Mouse (Mus musculus): ENCODE data around the gene Pla2g4a.
"Not testable (repeated sequence)": the region's sequence is repeated elsewhere in the genome, so short reads cannot be mapped to it uniquely, and the experiment has no call there.

Gene Pla2g4a

DNA sequence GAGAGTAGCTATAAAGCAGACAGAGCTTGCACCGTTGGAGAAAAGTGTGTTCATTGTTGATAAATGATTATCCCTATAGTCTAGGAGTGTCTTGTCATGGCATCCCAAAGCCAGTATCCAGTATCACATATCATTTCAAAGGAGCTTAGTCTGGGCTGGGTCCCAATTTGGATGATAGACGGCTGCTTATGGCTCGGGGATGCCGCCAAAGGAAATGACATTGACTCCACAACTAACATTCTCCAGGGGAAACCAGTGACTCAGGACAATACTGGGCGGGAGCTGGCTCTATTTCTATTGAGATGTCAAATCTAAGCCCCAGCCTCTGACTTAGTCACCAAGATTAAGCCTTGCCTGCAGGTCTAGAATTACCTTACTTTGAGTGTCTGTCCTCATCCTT, 31.9 kb downstream of the Pla2g4a start:
- DNase-seq: no peak

DNA sequence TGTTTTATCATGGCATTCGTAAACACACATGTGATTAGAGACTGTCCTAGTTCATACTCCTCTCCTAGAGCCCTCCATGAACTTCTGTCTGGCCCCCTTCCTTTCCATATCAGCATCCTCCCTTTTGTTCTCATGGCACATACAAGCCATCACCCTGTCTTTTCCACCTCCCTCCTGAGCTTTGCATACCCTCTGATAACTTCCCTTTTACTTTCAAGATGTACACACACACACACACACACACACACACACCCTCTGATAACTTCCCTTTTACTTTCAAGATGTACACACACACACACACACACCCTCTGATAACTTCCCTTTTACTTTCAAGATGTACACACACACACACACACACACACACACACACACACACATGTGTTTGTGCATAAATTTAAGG, 37.4 kb downstream of the Pla2g4a start:
- not testable (repeated sequence) for DNase-seq

DNA sequence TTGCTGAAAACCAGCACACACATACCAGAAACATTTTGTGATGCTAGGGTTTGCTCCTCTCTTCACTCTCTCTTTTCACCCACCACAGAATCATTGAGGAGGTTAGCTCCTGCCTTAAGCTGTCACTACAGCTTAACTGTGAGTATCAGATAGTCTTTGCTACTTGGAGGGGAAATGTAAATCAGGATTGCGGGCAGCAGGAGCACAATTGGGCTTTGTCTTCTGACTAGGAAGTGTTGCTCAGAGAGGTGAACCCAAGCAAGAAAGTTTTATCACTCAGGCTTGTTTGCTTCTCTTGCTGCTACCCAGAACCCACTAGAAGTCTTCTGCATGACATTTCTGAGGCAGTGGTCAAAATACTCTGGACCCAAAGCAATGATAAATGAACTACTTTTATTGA, 38.9 kb downstream of the Pla2g4a start:
- DNase-seq: no peak

DNA sequence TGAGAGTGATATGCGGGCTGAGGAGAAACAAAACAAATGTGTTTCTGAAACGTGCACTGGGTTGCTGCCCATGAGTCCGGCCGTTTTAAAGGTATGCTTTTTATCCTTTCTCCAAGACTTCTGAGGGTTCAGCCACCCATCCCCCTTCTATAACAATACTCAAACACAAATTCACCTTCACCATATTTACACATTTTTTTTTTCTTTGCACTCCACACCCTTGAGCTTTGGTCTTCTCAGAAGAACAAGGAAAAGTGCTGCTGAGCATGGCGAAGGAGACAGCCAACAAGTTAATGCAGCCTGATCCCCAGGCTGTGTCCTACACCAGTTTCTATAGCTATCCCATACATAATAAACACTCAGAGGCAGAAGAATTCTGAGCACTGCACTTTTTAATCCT, 39.8 kb downstream of the Pla2g4a start:
- no peak for DNase-seq

DNA sequence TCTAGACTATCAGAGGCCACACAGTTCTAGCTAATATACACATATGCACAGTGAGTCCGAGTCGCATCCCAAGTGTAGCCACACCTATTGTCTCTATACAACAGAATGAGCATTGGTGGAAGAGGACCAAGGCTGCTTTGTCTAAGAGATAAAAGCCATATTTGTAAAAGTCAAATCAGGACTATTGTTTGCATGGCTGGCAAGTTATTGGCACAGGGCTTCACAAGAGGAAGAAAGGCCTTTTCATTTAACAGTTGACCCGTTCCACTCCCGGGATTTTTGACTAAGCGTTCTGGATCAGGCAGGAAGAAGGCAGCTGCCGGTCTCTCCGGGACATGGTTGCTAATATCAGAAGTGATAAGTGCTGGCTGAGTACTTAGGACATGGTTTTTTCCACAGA, 41.8 kb downstream of the Pla2g4a start:
- no peak for DNase-seq

DNA sequence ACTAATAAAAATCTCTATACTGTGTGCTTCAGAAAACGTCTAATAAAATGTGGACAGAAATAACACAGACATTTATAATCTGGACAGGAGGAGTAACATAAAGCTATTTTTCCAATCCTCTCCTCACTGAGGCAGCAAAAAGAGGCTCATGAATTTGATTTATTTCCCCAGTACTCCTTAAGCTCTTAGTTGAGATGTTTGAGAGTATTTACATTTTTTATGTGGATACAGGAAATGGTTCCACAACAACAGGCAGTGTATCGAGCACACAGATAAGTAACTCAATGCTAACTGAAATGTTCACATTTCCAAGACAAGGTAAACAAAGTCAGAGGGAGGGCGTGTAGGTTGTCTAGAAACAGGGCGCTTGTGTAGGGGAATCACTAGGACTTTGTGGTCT, 48.1 kb downstream of the Pla2g4a start:
- DNase-seq: no peak

DNA sequence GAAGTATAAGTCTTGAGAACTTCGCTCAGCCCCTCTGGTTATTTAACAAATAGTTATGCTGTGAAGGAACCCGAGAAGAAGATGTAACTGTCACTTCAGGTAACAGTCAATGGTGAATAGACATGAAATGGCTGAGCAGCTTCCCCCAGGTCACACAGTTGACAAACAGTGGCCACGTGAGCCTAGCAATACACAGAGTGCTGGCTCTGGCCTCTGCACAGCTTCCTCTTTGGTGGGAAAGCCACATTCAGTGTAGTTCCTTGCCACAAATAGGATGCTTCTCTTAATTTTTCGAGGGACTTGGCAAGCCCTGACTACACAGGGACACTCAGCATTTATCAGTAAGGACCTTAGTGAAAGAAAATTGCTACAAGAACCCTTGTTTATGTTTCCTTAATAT, 50.0 kb downstream of the Pla2g4a start:
- no peak for DNase-seq

DNA sequence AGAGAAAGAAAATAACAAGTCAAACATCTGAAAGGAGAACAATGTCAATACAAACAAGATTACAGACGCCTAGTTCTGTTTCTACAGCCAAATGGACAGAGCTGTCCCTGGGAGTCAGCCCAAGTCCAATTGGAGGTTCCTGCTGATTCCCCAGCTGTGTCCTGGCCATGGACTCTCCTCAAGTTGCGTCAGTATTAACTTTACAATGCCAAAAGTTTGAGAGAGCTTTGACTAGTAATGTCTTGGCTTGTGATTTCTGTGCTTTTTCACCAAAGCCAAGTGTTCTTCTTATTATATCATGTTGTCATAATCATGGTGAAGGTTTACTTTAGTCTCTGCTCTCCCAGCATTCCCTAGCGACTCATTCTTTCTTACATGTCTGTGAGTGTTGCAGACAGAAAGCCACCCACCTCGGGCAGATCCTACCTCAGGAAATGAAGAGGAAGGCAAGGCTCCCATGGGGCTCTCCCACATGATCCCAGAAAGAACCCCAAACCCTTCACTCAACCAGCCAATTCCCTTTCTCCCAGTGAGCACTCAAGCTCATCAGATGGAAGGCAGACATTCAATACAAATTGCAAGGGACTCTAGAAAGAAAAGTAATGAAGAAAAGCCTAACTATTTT, 63.0 kb downstream of the Pla2g4a start:
- DNase-seq: no peak

DNA sequence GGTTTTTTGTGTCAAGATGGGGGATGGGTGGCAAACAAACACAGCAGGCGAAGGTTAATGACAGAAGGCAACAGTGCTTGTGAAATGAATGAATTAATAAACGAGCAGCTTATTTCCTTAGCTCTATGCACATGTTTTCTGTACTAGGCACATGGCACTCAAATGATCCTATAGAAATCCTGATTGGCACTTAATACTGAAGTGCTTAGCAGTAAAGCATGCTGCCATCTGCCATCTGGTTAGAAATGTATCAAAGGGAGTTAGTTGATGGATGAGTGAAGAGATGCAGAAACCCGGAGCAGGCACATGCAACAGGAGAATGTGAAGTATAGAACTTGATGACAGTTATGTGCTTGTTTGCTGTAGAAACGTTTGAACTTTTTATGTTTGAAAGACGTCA, 64.5 kb downstream of the Pla2g4a start:
- DNase-seq: no peak

DNA sequence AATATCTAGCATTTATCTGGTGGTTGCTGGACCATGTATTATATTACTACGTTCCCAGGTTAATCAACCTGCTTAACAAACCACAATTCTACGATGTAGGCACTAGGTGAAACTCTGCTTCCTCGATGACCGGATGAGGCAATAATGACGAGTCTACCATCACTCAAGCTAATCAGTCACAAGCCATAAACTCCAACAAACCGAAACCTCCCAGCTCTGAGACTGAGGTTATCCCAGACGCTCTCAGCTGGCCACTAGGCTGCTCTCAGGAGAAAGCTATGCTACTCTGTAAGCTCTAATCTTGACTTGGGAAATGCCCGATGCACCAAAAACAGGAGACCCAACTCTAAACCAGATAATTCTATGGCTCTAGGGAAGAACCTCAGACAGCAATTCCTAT, 66.2 kb downstream of the Pla2g4a start:
- no peak for DNase-seq

DNA sequence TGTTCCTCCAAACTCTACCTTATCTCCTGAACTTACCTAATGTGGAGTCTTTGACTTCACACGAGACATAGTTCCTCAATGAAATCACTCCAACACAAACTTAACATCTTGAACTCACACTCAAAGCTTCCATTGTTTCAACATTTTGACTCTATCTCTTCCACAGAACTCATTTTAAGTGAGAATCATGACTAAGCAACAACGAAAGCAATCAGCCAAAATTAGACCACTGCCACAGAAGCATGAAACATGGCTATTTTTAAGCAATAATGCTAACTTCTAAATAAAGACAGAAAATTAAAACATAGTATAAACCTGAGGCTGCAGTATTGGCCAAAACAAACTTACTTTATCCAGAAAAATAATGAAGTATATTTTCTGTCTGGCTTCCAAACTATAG, 67.2 kb downstream of the Pla2g4a start:
- DNase-seq: no peak

DNA sequence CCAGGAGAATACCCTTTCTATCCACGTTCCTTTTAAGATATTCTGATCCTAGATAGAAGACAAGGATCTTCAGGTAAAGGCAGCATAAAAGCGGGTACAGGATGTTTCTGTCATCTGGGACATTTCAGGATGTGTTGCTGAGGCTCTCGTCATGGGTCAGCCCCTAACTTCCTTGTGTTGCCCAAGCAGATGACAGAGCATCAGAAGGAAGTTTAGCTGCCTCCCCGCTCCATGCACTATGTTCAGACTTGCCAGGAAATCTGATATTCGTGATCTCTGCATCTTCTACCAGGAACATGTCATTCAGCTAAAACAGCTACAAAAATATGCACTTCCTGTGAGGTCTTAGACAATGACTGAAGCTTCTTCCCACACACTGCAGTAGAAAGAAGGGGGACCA, 70.0 kb downstream of the Pla2g4a start:
- no peak for DNase-seq

DNA sequence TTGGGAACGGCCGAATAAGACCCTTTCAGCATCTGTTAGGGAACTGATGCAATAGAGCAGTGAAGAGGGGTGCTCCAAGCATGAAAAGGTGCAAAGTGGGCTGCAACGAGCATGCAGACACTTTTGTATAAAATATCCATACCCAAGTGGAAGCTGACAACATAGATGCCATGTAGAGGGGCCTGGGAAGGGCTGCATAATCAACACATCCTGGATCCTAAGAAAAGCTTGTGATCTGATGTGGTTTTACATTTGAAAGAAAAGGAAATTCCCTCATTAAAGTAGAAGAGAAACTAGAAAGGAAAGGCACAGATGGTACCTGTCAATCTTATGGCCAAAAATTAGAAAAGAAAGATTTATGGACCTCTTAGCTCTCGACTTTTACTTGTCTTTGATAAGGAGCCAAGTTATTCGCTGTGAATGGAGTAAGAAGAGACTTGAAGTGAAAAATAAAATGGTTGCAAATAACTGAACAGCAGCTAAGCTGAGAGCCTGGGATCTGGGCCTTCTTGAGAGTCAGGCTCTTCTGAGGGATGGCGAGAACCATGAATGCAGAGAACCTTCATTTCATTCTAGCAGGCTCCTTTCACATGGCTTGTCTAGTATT, 78.6 kb downstream of the Pla2g4a start:
- no peak for DNase-seq

DNA sequence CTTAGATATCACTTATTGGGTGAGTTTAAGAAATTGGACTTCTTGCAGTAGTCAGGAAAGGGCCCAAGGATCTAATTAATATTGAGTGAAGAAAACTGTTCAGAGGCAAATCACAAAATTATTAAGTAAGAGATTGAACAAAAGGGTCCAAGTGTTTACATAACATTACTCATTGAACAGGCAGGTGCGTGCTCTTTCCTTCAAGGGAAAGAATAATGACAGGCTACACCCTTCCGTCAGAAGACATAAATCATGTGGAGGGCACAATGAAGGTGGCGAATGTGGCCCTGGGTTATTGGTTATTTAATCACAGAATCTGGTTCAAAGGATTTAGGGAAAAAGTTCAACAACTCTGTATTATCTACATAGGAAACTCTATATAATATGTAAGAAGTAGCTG, 82.9 kb downstream of the Pla2g4a start:
- DNase-seq: no peak

DNA sequence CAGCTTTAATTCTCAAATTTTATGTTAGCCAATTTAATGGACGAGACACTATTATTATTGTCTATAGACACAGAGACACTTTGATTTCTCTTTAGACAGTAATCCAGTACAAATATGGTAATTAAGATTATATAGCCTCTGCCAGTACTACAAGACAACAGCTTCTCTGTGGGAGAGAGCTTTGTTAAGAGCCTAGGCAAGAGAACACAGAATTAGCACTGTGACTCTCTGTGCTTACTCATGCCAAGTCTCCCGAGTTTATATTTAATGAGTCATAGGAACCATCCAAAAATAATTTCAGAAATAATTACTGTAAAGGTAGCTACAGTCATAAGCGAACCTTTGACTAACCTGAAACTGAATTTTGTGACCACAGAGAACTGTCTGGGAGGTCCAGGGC, 84.6 kb downstream of the Pla2g4a start:
- DNase-seq: no peak

DNA sequence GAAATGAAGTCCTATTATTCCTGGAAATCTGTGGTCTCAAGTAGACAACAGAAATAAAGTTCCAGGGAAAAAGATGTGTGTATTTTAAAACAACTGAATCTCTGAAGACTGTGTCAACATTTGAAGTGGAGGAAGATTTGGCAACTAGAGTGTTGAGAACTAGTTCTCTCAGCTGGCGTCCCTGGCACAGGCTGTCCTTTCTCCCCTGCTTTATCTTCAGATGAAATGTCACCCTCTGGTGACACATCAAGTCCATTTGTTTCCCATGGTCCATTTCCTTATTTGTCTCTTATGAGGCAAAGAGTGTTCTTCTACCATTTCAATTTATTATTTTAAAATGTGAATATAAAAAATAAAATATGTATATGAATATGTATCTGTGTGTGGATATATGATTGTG, 89.5 kb downstream of the Pla2g4a start:
- no peak for DNase-seq

DNA sequence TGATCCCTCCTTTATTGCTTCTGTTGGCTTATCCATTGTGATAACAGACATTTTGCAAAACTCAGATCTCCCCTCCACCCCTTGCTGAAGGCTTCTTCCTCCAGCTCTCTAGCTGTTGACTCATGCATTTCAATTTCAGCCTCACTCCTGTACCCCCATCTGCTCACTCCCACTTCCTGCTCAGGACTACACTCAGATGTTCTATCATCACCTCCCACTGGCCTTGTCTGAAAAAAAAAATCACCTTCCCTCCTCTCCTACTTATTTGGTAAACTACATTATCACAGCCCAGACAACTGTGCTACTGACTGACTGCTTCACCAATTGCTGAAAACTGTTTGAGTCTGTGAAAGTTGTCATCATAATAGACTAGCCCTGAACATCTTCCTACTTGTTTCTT, 93.8 kb downstream of the Pla2g4a start:
- no peak for DNase-seq

DNA sequence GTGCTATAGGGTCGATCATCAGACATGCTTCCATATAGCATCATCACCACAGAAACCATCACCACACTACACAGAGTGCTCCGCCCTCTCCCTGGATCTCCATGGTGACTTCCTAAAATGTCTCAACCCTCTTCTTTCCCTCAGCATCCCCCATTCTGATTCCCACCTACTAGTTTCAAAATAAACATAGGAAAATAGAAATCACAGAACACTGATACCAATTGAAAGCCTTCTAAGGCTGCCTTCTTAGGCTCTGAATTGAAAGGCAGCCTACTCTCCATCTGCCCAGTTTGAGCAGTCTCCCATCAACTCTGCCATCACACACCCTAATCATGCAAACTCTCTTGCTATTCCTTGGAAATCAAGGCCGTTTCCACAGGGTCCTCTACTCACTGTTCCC, 94.9 kb downstream of the Pla2g4a start:
- DNase-seq: no peak

DNA sequence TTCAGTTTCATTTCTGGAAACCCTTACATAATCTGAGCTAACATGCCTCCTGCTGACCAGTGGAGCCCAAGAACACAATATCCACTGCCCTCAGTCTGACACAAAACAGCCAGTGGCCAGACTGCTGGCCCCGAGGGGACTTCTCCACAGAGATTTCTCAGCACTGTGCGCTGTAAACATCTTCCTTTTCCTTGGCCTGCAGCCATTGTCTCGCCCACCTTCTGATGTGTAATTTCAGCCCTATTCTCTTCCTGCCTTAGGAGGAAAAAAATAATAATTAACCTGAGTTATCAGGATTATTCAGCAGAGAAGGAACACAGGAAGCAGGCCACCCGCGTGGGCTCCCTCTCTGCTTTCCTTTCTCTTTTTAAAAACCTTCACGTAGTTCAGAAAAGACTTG, 98.3 kb downstream of the Pla2g4a start:
- DNase-seq: no peak

DNA sequence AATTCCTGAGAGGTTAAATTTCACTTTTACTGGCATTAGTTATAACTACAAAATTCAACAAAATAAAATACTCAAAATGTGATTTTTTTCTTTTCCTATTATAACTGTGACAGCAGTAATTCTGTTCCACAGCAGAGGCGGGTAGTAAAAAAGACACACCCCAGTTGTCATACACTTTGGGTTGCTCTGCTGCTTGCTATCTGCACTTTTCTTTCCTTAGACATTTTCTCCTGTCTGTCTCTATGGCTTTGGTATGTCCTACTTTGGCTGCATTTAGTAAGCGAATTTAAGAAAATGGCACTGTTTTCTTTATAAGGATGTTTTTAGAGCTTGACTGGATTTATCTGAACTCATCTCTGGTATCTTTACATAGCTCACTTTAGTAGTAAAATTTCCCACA, 98.9 kb downstream of the Pla2g4a start:
- DNase-seq: no peak

DNA sequence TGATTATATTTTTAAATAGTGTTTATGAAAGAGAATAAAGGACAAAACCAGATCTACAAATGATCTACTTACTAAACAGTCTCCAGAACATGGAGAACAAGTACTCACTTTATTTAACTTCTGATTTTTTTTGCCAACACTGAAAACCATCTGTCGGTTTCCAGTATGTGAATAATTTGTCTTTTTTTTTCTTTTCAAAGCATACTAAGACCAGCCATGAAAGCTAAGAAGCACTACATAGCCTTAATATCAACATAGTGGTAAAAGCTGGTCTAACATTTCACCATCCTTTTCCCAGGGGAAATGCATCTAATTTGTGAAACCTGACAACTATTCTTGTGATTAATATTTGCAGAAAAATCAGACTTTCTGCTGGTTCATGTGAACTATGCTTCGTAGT, 99.5 kb downstream of the Pla2g4a start:
- no peak for DNase-seq

DNA sequence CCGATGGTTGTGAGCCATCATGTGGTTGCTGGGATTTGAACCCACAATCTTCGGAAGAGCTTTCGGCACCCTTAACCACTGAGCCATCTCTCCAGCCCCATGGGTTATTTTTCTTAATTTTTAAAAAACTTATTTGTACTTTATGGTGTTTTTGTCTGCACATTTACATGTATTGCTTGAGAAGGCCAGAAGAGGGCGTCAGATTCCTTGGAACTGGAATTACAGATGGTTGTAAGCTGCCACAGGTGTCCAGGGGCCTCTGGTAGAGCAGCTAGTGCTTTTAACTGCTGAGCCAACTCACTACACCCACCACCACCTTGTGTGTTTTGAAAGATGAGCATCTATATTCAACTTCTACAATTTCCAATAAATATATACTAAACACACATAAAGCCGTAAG, 102.4 kb downstream of the Pla2g4a start:
- DNase-seq: no peak

DNA sequence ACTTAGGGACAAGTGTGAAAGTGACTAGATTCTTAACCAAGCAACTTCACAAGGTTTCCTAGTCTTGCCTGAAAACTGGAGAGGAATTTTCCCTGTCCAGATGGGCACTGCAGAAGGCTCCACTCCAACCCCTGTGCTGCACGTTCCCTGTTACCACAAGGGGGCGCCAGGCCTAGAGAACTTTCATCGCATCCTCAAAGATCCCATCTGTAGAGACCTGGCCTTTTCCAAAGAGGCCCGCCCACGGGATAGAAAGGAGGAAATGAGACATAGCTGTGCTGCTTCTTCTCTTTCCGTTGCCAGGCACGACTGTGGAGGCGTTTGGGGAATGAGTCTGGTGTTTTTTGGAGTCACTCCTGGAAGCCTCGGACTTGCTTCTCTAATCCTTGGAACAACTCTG, 104.4 kb downstream of the Pla2g4a start:
- DNase-seq: peak; percentile 74

DNA sequence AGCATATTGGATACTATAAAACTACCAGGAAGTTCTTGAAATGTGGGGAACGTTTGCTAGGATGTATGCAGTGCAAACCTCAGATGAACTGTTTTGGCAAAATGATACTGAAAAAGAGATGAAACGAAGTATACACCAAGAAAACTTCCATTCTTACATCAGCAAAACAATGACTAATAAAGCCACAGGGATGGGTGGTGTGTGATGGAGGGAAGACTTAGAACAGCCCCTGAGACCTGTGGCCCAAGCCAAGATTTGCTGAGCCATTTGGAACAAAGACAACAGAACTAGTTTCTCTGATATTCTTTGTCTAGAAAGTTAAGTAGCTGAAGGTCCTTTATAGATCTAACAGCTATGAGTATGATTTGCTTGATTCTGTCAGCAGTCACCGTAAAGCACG, 105.5 kb downstream of the Pla2g4a start:
- no peak for DNase-seq

DNA sequence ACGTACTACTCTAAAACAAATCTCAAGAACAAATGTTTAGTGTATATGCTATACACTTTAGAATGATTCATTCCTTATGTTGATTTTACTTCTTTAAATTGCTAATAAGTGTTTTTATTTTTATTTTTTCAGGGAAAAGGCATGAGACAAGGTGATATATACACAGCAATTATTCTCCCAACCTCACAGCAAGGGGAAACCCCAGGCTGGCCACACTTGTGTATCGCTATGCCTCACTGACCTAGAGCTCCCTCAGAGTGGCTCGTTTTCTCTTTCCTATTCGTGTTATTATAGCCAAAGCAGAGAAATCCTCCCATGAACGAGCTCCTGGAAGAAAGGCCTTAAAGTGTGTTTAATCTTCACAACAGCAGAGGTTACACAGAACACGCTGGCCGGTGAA, 106.2 kb downstream of the Pla2g4a start:
- no peak for DNase-seq

DNA sequence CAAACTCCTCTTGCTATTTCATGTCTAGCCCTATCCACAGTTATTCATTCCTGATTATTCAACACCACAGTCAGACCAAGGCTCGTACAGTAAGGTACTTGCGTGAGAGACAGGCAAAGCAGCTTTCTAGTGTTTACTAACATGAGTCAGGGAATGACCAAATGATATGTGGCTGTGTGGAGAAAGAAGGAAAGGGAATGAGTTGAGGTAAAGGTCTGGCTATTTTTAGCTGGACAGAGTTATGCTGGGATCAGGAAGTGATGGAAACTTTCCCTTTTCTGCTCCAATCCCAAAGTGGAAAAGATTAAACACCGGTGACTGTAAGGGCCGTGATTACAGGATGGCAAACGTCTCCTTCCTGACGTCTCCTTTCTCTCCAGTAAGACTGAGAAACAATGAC, 114.4 kb downstream of the Pla2g4a start:
- DNase-seq: no peak
